Mouse (Mus musculus): Measurements from ENCODE around the gene B4galnt1.

Gene B4galnt1

GRCm38 (mm10) chr10:127197505-127198110 is 32.6 kb downstream of the B4galnt1 start:
- in situ Hi-C loops (cut with MboI; ENCODE audit: unreplicated experiment in 2 of 2): no loop called here

DNA sequence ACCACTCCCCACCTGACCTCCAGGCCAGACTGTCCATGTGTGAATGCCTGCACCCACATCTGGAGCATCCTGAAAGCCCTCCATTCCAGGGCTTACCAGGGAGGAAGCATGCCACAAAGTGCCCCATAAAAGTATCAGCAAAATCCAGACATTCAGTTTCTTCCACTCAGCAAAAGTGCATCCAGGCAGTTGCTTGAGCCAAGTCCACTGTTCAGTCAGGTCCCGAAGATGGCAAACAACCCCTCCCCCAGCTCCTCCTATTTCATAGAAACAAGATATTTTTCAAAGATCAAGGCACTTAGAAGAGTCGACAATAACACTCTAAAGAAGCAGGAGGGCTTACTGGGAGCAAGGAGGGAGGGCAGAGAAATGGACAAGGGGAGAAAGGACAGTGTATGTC is 33.5 kb downstream of the B4galnt1 start:
- in situ Hi-C loops (cut with MboI; ENCODE audit: unreplicated experiment in 2 of 2): no loop called here

- in situ Hi-C loops (cut with MboI; ENCODE audit: unreplicated experiment in 2 of 2): no loop called here
Measured at GRCm38 (mm10) chr10:127199068-127199467, 34.0 kb downstream of the B4galnt1 start.

DNA sequence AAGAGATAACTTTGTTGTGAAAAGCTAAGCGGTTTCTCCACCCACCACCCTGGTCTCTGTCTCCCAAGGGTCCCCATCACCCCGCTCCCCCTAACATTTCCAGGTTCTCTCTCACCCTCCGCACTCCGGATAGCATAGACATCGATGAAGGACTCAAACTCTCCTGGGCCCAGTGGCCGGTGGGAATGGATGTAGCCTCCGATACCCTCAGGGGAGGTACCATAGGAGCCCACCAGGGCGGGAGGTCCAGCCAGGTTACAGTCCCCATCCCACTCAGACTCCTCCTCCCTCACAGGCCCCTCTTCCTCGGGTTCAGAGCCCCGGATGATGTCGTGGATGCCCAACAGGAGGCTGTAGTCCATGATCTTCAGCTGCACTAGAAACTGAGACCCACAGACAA is 34.4 kb downstream of the B4galnt1 start:
- in situ Hi-C loops (cut with MboI; ENCODE audit: unreplicated experiment in 2 of 2): no loop called here

DNA sequence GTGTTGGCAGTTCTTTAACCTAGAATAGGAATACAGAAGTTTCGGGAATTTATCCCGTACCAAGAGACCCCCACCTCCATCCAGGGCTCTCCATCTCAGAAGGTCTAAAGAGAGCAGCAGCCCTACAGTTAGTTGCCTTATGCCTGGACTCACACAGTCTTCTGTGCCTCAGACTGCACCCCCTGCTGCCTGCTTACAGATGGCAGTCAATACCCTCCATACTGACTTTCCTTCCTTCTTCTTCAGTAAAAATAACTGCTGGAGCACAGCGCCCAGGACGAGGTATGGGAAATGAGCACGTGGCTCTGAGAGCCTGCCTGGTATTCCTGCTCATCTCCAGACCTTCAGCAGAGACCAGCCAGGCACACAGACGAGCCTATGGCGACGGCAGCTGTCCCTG is 35.3 kb downstream of the B4galnt1 start:
- in situ Hi-C loops (cut with MboI; ENCODE audit: unreplicated experiment in 2 of 2): no loop called here

GRCm38 (mm10) chr10:127203106-127203505 is 38.1 kb downstream of the B4galnt1 start:
- in situ Hi-C loops (cut with MboI; ENCODE audit: unreplicated experiment in 2 of 2): no loop called here

GRCm38 (mm10) chr10:127204589-127204988 is 39.6 kb downstream of the B4galnt1 start:
- in situ Hi-C loops (cut with MboI; ENCODE audit: unreplicated experiment in 2 of 2): no loop called here

- in situ Hi-C loops (cut with MboI; ENCODE audit: unreplicated experiment in 2 of 2): no loop called here
Measured at GRCm38 (mm10) chr10:127205373-127205772, 40.3 kb downstream of the B4galnt1 start.

DNA sequence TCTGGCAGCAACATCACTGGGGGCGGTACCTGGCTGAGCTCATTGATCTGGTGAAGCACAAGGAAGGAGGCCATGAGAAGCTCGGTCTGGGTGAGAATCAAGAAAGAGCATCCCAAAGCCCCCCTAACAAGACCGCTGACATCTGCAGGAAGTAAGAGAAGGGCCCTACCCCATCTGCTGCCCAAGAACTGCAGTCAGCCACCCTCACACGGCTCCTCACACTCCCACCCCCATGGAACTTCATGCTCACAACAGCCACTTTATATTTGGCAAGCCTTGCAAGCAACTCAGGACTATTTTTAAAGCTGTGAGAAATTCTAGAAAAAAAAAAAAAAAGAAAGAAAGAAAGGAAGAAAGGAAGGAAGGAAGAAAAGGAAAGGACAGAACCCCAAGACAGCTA is 43.9 kb downstream of the B4galnt1 start:
- in situ Hi-C loops (cut with MboI; ENCODE audit: unreplicated experiment in 2 of 2): no loop called here

DNA sequence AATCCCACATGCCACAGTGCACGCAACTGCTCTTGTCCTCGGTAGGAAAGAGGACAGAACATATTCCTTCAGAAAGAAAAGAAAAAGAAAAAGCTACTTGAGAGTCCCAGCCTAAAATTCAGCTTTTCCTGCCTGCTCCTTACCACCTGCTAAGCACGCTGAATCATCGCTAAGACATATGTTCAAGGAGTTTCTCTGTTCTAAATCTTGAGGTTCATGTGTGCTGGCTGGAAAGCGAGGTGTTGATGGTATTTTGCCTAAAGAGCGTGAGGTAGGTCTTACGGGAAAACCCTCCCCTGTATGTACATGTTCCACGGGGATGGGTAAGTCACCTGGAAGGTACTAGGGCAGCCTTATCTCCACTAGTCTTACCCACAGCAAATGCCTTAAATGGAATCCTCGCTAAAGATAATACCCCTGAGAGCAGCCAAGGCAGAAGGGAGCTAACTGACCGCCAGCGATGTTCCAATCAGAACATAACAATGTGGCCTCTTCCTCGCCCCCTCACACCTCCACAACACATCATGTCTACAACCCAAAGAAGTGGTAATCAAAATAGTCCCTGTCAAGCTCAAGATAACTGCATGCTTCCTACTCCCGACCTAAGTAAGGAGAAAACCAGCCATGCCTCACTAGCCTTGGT is 45.0 kb downstream of the B4galnt1 start:
- in situ Hi-C loops (cut with MboI; ENCODE audit: unreplicated experiment in 2 of 2): no loop called here

GRCm38 (mm10) chr10:127210961-127211405 is 46.0 kb downstream of the B4galnt1 start:
- in situ Hi-C loops (cut with MboI; ENCODE audit: unreplicated experiment in 2 of 2): no loop called here

- in situ Hi-C loops (cut with MboI; ENCODE audit: unreplicated experiment in 2 of 2): no loop called here
Measured at GRCm38 (mm10) chr10:127211414-127211854, 46.4 kb downstream of the B4galnt1 start, which contains the start of gene Pip4k2c. Pip4k2c (minus strand) TSS chr10:127211585.

DNA sequence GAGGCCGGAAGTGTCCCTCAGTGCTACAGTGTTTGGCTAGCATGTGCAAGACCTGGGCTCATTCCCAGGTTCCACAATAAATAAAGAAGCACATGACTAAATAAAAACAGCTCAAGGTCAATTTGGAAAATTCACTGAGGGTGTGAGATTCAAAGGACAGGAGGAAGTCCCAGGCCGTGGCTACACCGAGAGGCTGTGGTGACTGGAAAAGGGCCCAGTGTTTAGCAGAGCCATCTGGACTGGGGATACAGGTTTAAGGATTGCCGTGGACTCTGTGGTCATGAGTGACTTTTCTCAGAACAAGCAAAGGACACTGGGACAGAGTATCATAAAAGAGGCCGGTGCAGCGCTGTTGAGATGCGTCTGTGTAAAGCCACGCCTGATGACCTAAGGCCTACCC is 48.2 kb downstream of the B4galnt1 start:
- in situ Hi-C loops (cut with MboI; ENCODE audit: unreplicated experiment in 2 of 2): no loop called here

- in situ Hi-C loops (cut with MboI; ENCODE audit: unreplicated experiment in 2 of 2): no loop called here
Measured at GRCm38 (mm10) chr10:127213704-127214421, 48.8 kb downstream of the B4galnt1 start.

GRCm38 (mm10) chr10:127214422-127214803 is 49.4 kb downstream of the B4galnt1 start:
- in situ Hi-C loops (cut with MboI; ENCODE audit: unreplicated experiment in 2 of 2): no loop called here

- in situ Hi-C loops (cut with MboI; ENCODE audit: unreplicated experiment in 2 of 2): no loop called here
Measured at GRCm38 (mm10) chr10:127216456-127216855, 51.4 kb downstream of the B4galnt1 start.

DNA sequence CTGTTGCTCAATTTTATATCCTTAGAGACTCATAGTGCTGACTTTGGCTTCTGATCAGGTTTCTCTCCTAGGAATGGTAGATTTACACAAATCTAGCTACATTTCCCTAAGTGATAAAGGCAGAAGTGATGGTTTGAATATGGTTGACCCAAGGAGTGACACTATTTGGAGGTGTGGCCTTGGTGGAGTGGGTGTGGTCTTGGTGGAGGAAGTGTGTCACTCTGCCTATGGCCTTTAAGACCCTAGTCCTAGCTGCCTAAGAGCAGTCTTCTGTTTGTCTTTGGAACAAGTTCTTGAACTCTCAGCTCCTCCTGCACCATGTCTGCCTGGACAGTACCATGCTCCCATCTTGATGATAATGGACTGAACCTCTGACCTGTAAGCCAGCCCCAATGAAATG is 52.2 kb downstream of the B4galnt1 start:
- in situ Hi-C loops (cut with MboI; ENCODE audit: unreplicated experiment in 2 of 2): no loop called here

GRCm38 (mm10) chr10:127218339-127218738 is 53.3 kb downstream of the B4galnt1 start:
- in situ Hi-C loops (cut with MboI; ENCODE audit: unreplicated experiment in 2 of 2): no loop called here

All from v-Abl transformed pro-B cells (cell line).